Mouse (Mus musculus): Measurements from ENCODE around the gene Gm11492. TPM values are rescaled to one million over a fixed set of nuclear protein-coding genes. Genes with fewer than 3 reads are reported as not detected.

Gm11492 gene
- total RNA-seq, 1 experiment from 2014 or later = not detected

- no peak for ATAC-seq (replicated peaks; ENCODE audit: insufficient number of reproducible peaks, low FRiP score, low TSS enrichment, poor library complexity, severe bottlenecking)
These were observed 26.5 kb downstream of the Gm11492 start for GRCm38 (mm10) chr11:87592713-87593598.

DNA sequence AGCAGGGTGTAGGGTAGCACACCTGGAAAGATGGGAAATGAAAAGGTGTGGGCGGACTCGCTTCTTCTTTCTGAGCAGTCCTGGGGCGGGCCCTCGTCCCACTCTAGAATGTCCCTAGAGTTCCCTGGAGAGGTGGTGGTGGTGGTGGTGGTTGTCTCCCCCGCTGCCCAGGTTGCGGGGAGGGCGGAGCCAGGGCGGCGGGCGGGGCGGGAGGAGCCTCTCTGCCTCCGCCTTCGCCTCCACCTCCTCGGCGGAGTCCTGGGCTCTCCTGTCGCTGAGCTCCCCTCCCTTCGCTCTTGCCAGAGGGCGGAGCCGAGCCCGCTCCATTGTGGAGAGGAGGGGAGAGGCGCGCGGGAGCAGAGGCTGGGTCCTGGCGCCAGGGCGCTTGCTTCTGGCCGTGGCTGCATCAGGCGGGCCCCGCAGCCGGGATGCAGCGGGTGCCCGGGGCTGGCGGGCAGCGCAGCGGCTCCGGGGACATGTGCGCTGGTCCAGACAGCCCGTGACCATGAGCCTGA lies 28.9 kb downstream of the Gm11492 start:
- no peak for ATAC-seq (replicated peaks; ENCODE audit: insufficient number of reproducible peaks, low FRiP score, low TSS enrichment, poor library complexity, severe bottlenecking)

- ATAC-seq (replicated peaks; ENCODE audit: insufficient number of reproducible peaks, low FRiP score, low TSS enrichment, poor library complexity, severe bottlenecking) = no peak
These were observed 29.5 kb downstream of the Gm11492 start for GRCm38 (mm10) chr11:87595976-87596375.

GRCm38 (mm10) chr11:87596492-87596891 lies 30.0 kb downstream of the Gm11492 start:
- no peak for ATAC-seq (replicated peaks; ENCODE audit: insufficient number of reproducible peaks, low FRiP score, low TSS enrichment, poor library complexity, severe bottlenecking)

- no peak for ATAC-seq (replicated peaks; ENCODE audit: insufficient number of reproducible peaks, low FRiP score, low TSS enrichment, poor library complexity, severe bottlenecking)
These were observed 30.6 kb downstream of the Gm11492 start for GRCm38 (mm10) chr11:87597061-87597460.

- ATAC-seq (replicated peaks; ENCODE audit: insufficient number of reproducible peaks, low FRiP score, low TSS enrichment, poor library complexity, severe bottlenecking) = no peak
These were observed 33.1 kb downstream of the Gm11492 start for GRCm38 (mm10) chr11:87599395-87600089.

DNA sequence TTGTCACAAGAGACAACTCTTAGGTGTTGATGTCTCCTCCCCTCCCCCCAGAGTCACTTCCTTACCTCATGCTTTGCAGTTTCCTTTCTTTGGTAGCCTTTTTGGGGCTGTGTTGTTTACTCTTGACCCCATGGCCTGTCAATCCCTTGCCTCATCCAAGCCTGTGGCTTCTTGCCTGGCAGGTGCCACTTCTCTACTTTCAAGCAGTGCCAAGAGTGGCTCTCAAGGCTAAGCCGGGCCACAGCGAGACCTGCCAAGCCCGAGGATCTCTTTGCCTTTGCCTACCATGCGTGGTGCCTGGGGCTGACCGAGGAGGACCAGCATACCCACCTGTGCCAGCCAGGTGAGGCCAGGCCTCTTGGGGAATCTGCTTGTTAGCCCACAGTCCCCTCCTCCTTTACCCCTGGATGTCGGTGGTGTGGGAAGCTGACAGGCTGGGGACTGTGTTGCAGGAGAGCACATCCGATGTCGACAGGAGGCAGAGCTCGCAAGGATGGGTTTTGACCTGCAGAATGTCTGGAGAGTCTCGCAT lies 33.9 kb downstream of the Gm11492 start:
- no peak for ATAC-seq (replicated peaks; ENCODE audit: insufficient number of reproducible peaks, low FRiP score, low TSS enrichment, poor library complexity, severe bottlenecking)

DNA sequence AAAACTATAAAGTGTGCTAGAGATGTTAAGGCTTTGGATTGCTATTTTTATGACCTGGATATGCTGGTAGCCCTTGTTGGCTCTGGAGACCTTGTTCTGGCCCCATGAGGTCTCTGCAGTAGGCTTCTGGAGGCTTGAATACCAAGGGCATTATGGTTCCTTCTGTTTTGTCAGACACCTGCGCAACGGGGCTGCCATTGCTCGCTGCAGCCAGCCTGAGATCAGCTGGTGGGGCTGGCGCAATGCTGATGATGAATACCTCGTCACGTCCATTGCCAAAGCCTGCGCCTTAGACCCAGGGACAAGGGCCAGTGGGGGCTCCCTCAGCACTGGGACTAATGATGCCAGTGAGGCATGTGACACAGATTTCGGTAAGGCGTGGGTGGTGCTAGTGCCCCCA lies 35.8 kb downstream of the Gm11492 start:
- no peak for ATAC-seq (replicated peaks; ENCODE audit: insufficient number of reproducible peaks, low FRiP score, low TSS enrichment, poor library complexity, severe bottlenecking)

DNA sequence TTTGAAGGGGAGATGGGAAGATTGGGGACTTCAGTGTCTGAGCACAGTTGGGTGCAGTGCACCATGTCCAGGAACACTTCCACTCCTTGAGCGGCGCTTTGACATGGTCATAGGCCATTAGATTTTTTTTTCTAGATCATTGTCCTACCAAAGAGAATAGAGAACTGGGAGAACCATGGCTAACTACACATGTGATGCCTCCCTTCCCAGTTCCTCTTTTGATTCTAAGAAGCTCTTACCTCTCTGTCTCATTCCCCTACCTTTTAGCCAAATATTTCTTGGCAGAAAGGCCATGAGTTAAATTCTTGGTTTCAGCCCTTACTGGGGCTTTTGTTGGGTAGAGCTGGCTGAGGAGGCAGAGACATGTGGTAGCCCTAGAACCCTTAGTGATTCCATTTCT lies 37.1 kb downstream of the Gm11492 start:
- no peak for ATAC-seq (replicated peaks; ENCODE audit: insufficient number of reproducible peaks, low FRiP score, low TSS enrichment, poor library complexity, severe bottlenecking)

- ATAC-seq (replicated peaks; ENCODE audit: insufficient number of reproducible peaks, low FRiP score, low TSS enrichment, poor library complexity, severe bottlenecking) = no peak
These were observed 42.8 kb downstream of the Gm11492 start for GRCm38 (mm10) chr11:87609264-87609663.

DNA sequence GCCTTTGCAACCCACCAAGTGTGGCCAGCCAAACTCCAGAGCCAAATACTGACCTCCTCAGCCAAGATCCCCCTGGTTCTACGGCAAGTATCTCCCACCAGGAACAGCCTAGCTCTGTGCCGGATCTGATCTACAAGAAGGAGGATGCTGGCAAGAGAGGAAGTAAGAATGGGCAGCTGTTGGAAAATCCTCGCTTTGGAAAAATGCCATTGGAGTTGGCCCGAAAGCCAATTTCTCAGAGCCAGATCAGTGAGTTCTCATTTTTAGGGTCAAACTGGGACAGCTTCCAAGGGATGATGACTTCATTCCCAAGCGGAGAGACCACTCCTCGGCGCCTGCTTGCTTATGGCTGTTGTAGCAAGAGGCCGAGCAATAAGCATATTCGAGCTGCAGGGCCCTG lies 45.1 kb downstream of the Gm11492 start:
- no peak for ATAC-seq (replicated peaks; ENCODE audit: insufficient number of reproducible peaks, low FRiP score, low TSS enrichment, poor library complexity, severe bottlenecking)

- no peak for ATAC-seq (replicated peaks; ENCODE audit: insufficient number of reproducible peaks, low FRiP score, low TSS enrichment, poor library complexity, severe bottlenecking)
These were observed 47.5 kb downstream of the Gm11492 start for GRCm38 (mm10) chr11:87613972-87614371.

- no peak for ATAC-seq (replicated peaks; ENCODE audit: insufficient number of reproducible peaks, low FRiP score, low TSS enrichment, poor library complexity, severe bottlenecking)
These were observed 49.1 kb downstream of the Gm11492 start for GRCm38 (mm10) chr11:87615551-87615950.

GRCm38 (mm10) chr11:87615952-87616351 lies 49.5 kb downstream of the Gm11492 start:
- ATAC-seq (replicated peaks; ENCODE audit: insufficient number of reproducible peaks, low FRiP score, low TSS enrichment, poor library complexity, severe bottlenecking) = no peak

DNA sequence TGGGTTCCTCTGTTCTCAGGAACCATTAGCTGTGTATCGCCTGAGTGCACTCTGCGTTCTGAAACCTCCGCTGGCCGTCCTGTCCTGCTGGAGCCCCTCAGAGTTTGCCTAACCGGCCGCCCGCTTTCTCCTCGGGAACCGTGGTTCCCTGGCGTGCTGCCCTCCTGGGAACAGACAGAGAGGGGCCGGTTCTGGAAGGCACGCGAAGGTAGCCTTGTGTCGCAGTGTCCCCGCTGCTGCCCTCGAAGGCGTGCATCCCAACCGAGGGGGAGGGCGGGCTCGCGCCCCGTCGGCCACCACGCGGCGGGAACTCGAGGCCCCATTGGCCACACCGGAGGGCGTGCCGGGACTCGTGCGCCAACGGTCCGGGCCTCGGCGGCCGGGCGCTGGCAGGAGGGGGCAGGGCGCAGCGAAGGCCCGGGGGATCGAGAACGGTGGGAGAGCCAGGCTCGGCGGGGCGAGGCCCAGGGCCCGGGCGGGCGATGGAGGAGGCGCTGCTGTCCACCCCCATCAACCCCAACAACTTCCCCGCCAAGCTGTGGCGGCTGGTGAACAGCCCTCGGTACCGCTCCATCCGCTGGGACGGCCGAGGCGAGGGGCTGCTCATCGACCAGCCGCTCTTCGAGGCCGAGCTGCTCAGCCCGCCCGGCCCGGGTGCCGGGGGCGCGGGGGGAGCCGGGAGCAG lies 50.5 kb downstream of the Gm11492 start, which contains the start of gene Hsf5:
TSS of gene Hsf5 (plus strand) at position 375 of the 685 bp plus-strand sequence.
- ATAC-seq (replicated peaks; ENCODE audit: insufficient number of reproducible peaks, low FRiP score, low TSS enrichment, poor library complexity, severe bottlenecking) = no peak

DNA sequence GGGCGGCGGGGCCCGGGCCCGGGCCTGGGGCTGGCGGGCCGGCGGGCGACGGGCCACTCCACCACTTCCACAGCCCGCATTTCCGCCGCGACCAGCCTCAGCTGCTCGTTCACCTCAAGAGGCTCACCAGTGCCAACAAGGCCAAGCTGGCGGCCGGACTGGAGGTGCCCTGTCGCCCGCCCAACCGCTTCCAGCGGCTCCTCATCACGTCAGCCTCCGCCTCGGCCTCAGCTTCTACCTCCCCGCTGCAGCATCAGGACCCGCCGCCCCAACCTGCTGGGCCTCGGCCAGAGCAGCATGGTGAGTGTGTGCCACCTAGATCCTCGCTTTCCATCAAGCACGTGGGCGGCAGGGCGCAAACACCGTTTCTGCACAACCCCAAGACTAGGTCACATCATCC lies 51.2 kb downstream of the Gm11492 start:
- ATAC-seq (replicated peaks; ENCODE audit: insufficient number of reproducible peaks, low FRiP score, low TSS enrichment, poor library complexity, severe bottlenecking) = no peak

Data from monocyte, adult 5-6 weeks (primary cell).